Mouse (Mus musculus): ENCODE measurements around the gene H2afb3. TPM values are rescaled to one million over a fixed set of nuclear protein-coding genes. Genes with fewer than 3 reads are reported as not detected.
"Not testable (repeated sequence)": the region's sequence is repeated elsewhere in the genome, so short reads cannot be mapped to it uniquely, and the experiment has no call there.

The H2afb3 gene
- polyA plus RNA-seq (2012; rRNA removed): 13.5 and 14.9 TPM in 2 replicates

DNA sequence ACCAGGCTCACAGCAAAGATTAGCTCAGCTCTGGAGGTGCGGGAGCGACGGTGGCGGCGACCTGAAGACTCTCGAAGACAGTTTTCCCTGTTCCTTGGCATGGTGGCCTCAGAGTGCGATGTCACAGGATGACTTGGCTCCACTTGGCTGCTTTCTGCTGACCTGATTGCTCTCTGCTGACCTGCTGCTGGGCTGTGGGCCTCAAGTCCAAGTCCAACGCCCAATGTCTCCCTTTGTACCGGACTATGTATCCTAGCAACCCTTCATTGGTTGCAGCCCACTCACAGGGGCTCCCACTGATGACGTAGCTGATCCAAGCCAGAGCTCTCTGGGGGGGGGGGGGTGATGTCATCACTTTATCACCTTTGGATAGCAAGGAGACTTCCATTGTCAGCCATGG, at the start of gene H2afb3:
H2afb3 (minus strand) TSS at position 101 of the 400 bp plus-strand sequence.
- H3K36me3 ChIP-seq (ENCODE audit: control insufficient read depth, insufficient read depth, low read length); H3K27me3 ChIP-seq (ENCODE audit: control insufficient read depth, insufficient read depth, low read length); H3K4me1 ChIP-seq (ENCODE audit: control insufficient read depth, insufficient read depth, low read length): not testable (repeated sequence)
- H3K27ac ChIP-seq (ENCODE audit: control insufficient read depth, insufficient read depth, low read depth, low read length): peak within 1 kb of the TSS; percentile 18
- H3K4me3 ChIP-seq (ENCODE audit: control insufficient read depth, low read depth, low read length): peak within 1 kb of the TSS; percentile 53

DNA sequence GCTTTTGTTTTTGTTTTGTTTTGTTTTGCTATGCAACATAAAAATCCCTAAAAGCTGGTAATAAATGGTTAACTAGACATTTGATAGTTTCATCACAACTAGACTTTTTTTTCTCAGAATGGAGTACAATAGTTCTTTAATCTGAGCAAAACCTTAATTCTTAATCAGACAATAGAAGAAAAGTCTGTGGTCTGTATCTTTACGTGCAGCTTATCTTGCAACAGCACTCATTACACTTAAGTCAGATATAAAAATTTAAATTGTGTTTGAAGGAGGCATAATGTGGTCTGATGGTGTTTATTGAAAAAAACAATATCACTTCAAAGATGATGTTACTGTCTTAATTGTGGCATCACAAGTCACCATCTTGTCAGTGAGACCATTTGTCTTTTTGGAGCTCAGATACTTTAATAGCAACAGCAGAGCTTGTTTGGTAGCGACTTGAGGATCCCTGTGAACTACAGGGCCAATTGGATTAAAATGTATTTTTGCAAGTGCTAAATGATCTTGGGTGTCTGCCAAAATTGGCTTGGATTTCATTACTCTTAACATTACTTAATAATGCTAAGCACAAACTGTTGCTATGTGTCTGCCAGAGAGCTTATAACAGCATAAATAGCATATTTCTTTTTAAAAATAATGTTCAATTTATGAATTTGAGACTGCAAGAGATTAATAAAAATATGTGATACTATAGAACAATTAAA, 11.3 kb downstream of the H2afb3 start:
- Histone ChIP-seq H3K4me3 (ENCODE audit: control insufficient read depth, low read depth, low read length) (no peak overlapping the region), H3K27ac (ENCODE audit: control insufficient read depth, insufficient read depth, low read depth, low read length) (no peak overlapping the region), H3K4me1 (ENCODE audit: control insufficient read depth, insufficient read depth, low read length) (no peaks in the 10 kb centered on the region), H3K27me3 (ENCODE audit: control insufficient read depth, insufficient read depth, low read length) (no peaks in the 10 kb centered on the region), H3K36me3 (ENCODE audit: control insufficient read depth, insufficient read depth, low read length) (no peaks in the 10 kb centered on the region)
- TF ChIP-seq CTCF (IDR thresholded peaks at IDR 0.05; ENCODE audit: control insufficient read depth, insufficient read depth, insufficient replicate concordance, low read depth, low read length) (no peak), POLR2A (IDR thresholded peaks at IDR 0.05; ENCODE audit: control insufficient read depth, low read depth, low read length) (no peak)

- TF ChIP-seq CTCF (IDR thresholded peaks at IDR 0.05; ENCODE audit: control insufficient read depth, insufficient read depth, insufficient replicate concordance, low read depth, low read length): no peak
- TF ChIP-seq POLR2A (IDR thresholded peaks at IDR 0.05; ENCODE audit: control insufficient read depth, low read depth, low read length): no peak
- no peaks in the 10 kb centered on the region for H3K27me3 ChIP-seq (ENCODE audit: control insufficient read depth, insufficient read depth, low read length)
- H3K27ac ChIP-seq (ENCODE audit: control insufficient read depth, insufficient read depth, low read depth, low read length): no peak overlapping the region
- peaks cover 3% of the 10 kb centered on the region for H3K4me1 ChIP-seq (ENCODE audit: control insufficient read depth, insufficient read depth, low read length)
- H3K4me3 ChIP-seq (ENCODE audit: control insufficient read depth, low read depth, low read length): peak overlapping the region; percentile 78
- H3K36me3 ChIP-seq (ENCODE audit: control insufficient read depth, insufficient read depth, low read length): no peaks in the 10 kb centered on the region
These were observed 19.8 kb downstream of the H2afb3 start for GRCm38 (mm10) chrX:120292832-120293750.

GRCm38 (mm10) chrX:120291696-120292095, 21.2 kb downstream of the H2afb3 start:
- no peak for TF ChIP-seq CTCF (IDR thresholded peaks at IDR 0.05; ENCODE audit: control insufficient read depth, insufficient read depth, insufficient replicate concordance, low read depth, low read length)
- no peak for TF ChIP-seq POLR2A (IDR thresholded peaks at IDR 0.05; ENCODE audit: control insufficient read depth, low read depth, low read length)
- Histone ChIP-seq H3K27me3 (ENCODE audit: control insufficient read depth, insufficient read depth, low read length) (no peaks in the 10 kb centered on the region), H3K36me3 (ENCODE audit: control insufficient read depth, insufficient read depth, low read length) (no peaks in the 10 kb centered on the region), H3K4me1 (ENCODE audit: control insufficient read depth, insufficient read depth, low read length) (peaks cover 3% of the 10 kb centered on the region), H3K4me3 (ENCODE audit: control insufficient read depth, low read depth, low read length) (no peak overlapping the region), H3K27ac (ENCODE audit: control insufficient read depth, insufficient read depth, low read depth, low read length) (no peak overlapping the region)

DNA sequence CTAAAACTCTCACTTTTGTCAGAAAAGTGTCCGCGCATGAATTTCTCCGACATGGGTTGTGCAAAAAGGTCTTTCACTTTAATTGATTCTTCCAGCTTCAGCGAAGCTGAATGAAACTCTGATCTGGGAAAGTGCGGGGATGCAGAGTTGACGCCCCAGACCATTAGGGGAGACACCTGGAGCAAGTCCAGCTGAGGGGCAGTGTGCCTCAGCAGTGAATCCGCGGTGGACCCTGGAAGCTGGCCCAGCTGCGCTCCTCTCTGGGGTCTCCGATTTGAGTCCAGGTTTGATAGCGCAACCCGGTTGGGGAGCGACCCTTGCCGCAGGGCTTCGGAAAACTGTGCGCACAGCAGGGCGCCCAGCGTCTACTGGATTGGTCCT, 22.0 kb downstream of the H2afb3 start:
- no peaks in the 10 kb centered on the region for H3K27me3 ChIP-seq (ENCODE audit: control insufficient read depth, insufficient read depth, low read length)
- peaks cover 3% of the 10 kb centered on the region for H3K4me1 ChIP-seq (ENCODE audit: control insufficient read depth, insufficient read depth, low read length)
- H3K27ac ChIP-seq (ENCODE audit: control insufficient read depth, insufficient read depth, low read depth, low read length): no peak overlapping the region
- no peak for TF ChIP-seq CTCF (IDR thresholded peaks at IDR 0.05; ENCODE audit: control insufficient read depth, insufficient read depth, insufficient replicate concordance, low read depth, low read length)
- no peak for TF ChIP-seq POLR2A (IDR thresholded peaks at IDR 0.05; ENCODE audit: control insufficient read depth, low read depth, low read length)
- H3K36me3 ChIP-seq (ENCODE audit: control insufficient read depth, insufficient read depth, low read length): no peaks in the 10 kb centered on the region
- H3K4me3 ChIP-seq (ENCODE audit: control insufficient read depth, low read depth, low read length): no peak overlapping the region

- Histone ChIP-seq H3K4me1 (ENCODE audit: control insufficient read depth, insufficient read depth, low read length) (peaks cover 3% of the 10 kb centered on the region), H3K27me3 (ENCODE audit: control insufficient read depth, insufficient read depth, low read length) (no peaks in the 10 kb centered on the region), H3K27ac (ENCODE audit: control insufficient read depth, insufficient read depth, low read depth, low read length) (no peak within 1 kb of the TSS), H3K4me3 (ENCODE audit: control insufficient read depth, low read depth, low read length) (peak within 1 kb of the TSS; percentile 23; the same call in 1 of the 2 replicates), H3K36me3 (ENCODE audit: control insufficient read depth, insufficient read depth, low read length) (no peaks in the 10 kb centered on the region)
- TF ChIP-seq POLR2A (IDR thresholded peaks at IDR 0.05; ENCODE audit: control insufficient read depth, low read depth, low read length) (no peak), CTCF (IDR thresholded peaks at IDR 0.05; ENCODE audit: control insufficient read depth, insufficient read depth, insufficient replicate concordance, low read depth, low read length) (no peak)
These were observed 22.6 kb downstream of the H2afb3 start, which contains the start of gene Pcdh11x for GRCm38 (mm10) chrX:120290011-120290899. Gene Pcdh11x, plus strand, starts transcription at chrX:120290259.
